Mouse (Mus musculus) megakaryocyte, embryonic 14.5 days (primary cell): ENCODE results near the gene Efnb1.

Experiments
- FLI1 ChIP-seq: IDR thresholded peaks from 2 replicates; pipeline ENCODE4 v1.6.1; 2012; ENCODE audit warnings: low read length, inconsistent platforms, mixed read lengths
- GATA1 ChIP-seq: IDR thresholded peaks from 3 replicates; pipeline ENCODE4 v1.6.1; 2012; ENCODE audit warnings: mixed read lengths, low read length, inconsistent platforms, borderline replicate concordance

DNA sequence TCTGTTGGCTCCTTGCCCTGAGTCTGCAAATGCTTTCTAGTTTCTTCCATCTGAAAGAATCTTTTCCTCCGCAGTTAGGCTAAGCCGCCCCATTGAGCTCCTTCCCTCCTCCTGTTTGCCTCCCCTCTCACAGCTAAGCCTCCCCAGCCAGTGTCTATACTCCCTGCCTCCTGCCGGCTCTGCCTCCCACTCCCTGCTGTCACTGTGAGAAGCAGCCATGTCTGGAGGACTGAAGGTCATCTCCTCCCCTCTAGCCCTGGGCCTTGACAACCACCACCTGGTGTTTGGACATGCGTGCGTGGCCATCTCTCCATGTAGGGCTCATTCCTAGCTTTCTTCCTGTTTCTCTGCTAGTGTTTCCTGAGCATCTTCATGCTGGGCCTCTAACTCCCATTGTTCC is 36.4 kb downstream of the Efnb1 start:
- TF ChIP-seq GATA1 = no peak
- TF ChIP-seq FLI1 = no peak
